Mouse (Mus musculus): ENCODE measurements around the gene Emp3. TPM values are rescaled to one million over a fixed set of nuclear protein-coding genes. Genes with fewer than 3 reads are reported as not detected.
"Not testable (repeated sequence)": the region's sequence is repeated elsewhere in the genome, so short reads cannot be mapped to it uniquely, and the experiment has no call there.

Gene Emp3
- polyA plus RNA-seq, 1 experiment from 2014 or later: 5.3 TPM

DNA sequence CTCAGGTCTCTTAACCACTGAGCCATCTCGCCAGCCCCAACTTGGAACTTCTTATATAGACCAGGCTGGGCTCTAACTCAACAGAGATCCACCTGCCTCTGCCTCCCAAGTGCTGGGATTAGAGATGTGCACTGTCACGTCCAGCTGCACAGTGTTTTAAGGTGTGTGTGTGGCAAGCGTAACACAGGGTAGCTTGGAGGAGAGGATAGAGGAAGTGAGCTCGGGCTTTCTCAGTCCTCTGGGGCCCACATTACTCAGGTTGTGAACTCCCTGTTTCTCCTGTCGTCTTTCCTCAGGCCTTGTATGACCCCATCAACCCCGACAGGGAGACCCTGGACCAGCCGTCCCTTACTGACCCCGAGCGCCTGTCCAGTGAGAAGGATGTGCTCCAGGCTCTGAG is 14.6 kb downstream of the Emp3 start:
- Histone ChIP-seq H3K27ac (ENCODE audit: low read depth, low read length) (no peak overlapping the region), H3K4me3 (ENCODE audit: low read depth, low read length) (no peak overlapping the region), H3K4me1 (ENCODE audit: control insufficient read depth, insufficient read depth, low read length) (no peaks in the 10 kb centered on the region), H3K36me3 (ENCODE audit: control insufficient read depth, insufficient read depth, low read length) (no peaks in the 10 kb centered on the region), H3K9me3 (ENCODE audit: control insufficient read depth, low read length) (no peaks in the 10 kb centered on the region), H3K4me2 (ENCODE audit: low read depth, low read length) (no peak overlapping the region), H3K9ac (replicated peaks; ENCODE audit: low read depth, low read length) (no peak overlapping the region), H3K27me3 (ENCODE audit: control insufficient read depth, insufficient read depth, low read length) (no peaks in the 10 kb centered on the region)
- no peak for ATAC-seq (ENCODE audit: low read depth)
- 92% methylated on average over 9 of the region's 9 CpGs for WGBS

DNA sequence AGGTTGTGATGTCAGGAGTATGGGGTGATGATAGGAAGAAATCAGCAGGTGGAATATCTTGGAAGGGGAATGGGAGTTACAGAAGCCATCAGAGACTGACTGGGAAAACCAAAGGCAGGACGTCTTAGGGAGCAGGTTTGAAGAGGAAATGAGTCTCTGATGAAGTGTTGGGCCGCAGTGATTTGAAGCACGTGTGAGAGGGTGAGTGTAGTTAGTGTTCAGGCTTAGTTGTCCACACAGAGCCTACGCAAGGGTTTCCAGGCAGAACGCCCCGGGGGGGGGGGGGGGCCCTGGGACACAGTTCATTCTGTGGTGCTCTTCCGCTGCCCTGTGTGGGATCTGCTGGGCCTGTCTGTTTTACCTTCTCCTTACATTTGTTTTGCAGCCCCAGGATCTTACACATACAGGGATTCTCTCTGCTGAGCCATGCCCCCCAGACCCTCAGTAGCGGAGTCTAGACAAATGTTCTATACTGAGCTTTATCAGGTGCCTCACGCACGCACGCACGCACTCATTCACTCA is 18.7 kb downstream of the Emp3 start:
- Histone ChIP-seq H3K9ac (replicated peaks; ENCODE audit: low read depth, low read length) (no peak overlapping the region), H3K4me3 (ENCODE audit: low read depth, low read length) (no peak overlapping the region), H3K4me1 (ENCODE audit: control insufficient read depth, insufficient read depth, low read length) (peaks cover 5% of the 10 kb centered on the region; the same call in 1 of the 2 replicates), H3K36me3 (ENCODE audit: control insufficient read depth, insufficient read depth, low read length) (no peaks in the 10 kb centered on the region), H3K4me2 (ENCODE audit: low read depth, low read length) (no peak overlapping the region), H3K27me3 (ENCODE audit: control insufficient read depth, insufficient read depth, low read length) (no peaks in the 10 kb centered on the region), H3K27ac (ENCODE audit: low read depth, low read length) (no peak overlapping the region), H3K9me3 (ENCODE audit: control insufficient read depth, low read length) (no peaks in the 10 kb centered on the region)
- no peak for ATAC-seq (ENCODE audit: low read depth)
- WGBS: 82% methylated on average over 12 of the region's 12 CpGs

GRCm38 (mm10) chr7:45901562-45901961 is 19.6 kb downstream of the Emp3 start:
- Histone ChIP-seq H3K36me3 (ENCODE audit: control insufficient read depth, insufficient read depth, low read length) (no peaks in the 10 kb centered on the region), H3K4me3 (ENCODE audit: low read depth, low read length) (no peak overlapping the region), H3K4me1 (ENCODE audit: control insufficient read depth, insufficient read depth, low read length) (peaks cover 8% of the 10 kb centered on the region; the same call in 1 of the 2 replicates), H3K27ac (ENCODE audit: low read depth, low read length) (no peak overlapping the region), H3K9ac (replicated peaks; ENCODE audit: low read depth, low read length) (no peak overlapping the region), H3K27me3 (ENCODE audit: control insufficient read depth, insufficient read depth, low read length) (no peaks in the 10 kb centered on the region), H3K4me2 (ENCODE audit: low read depth, low read length) (no peak overlapping the region), H3K9me3 (ENCODE audit: control insufficient read depth, low read length) (no peaks in the 10 kb centered on the region)
- WGBS: 58% methylated on average over 5 of the region's 5 CpGs
- no peak for ATAC-seq (ENCODE audit: low read depth)

GRCm38 (mm10) chr7:45898125-45898524 is 23.1 kb downstream of the Emp3 start:
- ATAC-seq (ENCODE audit: low read depth); H3K27me3 ChIP-seq (ENCODE audit: control insufficient read depth, insufficient read depth, low read length); H3K4me3 ChIP-seq (ENCODE audit: low read depth, low read length); H3K9ac ChIP-seq (replicated peaks; ENCODE audit: low read depth, low read length); H3K4me1 ChIP-seq (ENCODE audit: control insufficient read depth, insufficient read depth, low read length); H3K27ac ChIP-seq (ENCODE audit: low read depth, low read length); H3K36me3 ChIP-seq (ENCODE audit: control insufficient read depth, insufficient read depth, low read length); H3K9me3 ChIP-seq (ENCODE audit: control insufficient read depth, low read length): not testable (repeated sequence)
- peak overlapping the region; percentile 92; the same call in 1 of the 2 replicates for H3K4me2 ChIP-seq (ENCODE audit: low read depth, low read length)
- WGBS: 45% methylated on average over 4 of the region's 4 CpGs

GRCm38 (mm10) chr7:45897258-45897757 is 23.9 kb downstream of the Emp3 start:
- peak overlapping the region; percentile 60 for H3K27ac ChIP-seq (ENCODE audit: low read depth, low read length)
- WGBS: 2% methylated on average over 19 of the region's 19 CpGs
- peak overlapping the region; percentile 92 for H3K4me2 ChIP-seq (ENCODE audit: low read depth, low read length)
- no peaks in the 10 kb centered on the region for H3K9me3 ChIP-seq (ENCODE audit: control insufficient read depth, low read length)
- ATAC-seq (ENCODE audit: low read depth): peak; percentile 73
- H3K36me3 ChIP-seq (ENCODE audit: control insufficient read depth, insufficient read depth, low read length): no peaks in the 10 kb centered on the region
- H3K9ac ChIP-seq (replicated peaks; ENCODE audit: low read depth, low read length): peak overlapping the region; percentile 62
- H3K27me3 ChIP-seq (ENCODE audit: control insufficient read depth, insufficient read depth, low read length): no peaks in the 10 kb centered on the region
- H3K4me3 ChIP-seq (ENCODE audit: low read depth, low read length): peak overlapping the region; percentile 46
- peaks cover 8% of the 10 kb centered on the region; the same call in 1 of the 2 replicates for H3K4me1 ChIP-seq (ENCODE audit: control insufficient read depth, insufficient read depth, low read length)

- H3K4me1 ChIP-seq (ENCODE audit: control insufficient read depth, insufficient read depth, low read length): peaks cover 8% of the 10 kb centered on the region; the same call in 1 of the 2 replicates
- H3K9ac ChIP-seq (replicated peaks; ENCODE audit: low read depth, low read length): peak within 1 kb of the TSS; percentile 62
- peak within 1 kb of the TSS; percentile 60 for H3K27ac ChIP-seq (ENCODE audit: low read depth, low read length)
- WGBS: 2% methylated on average over 40 of the region's 40 CpGs
- peak; percentile 90 for ATAC-seq (ENCODE audit: low read depth)
- no peaks in the 10 kb centered on the region for H3K27me3 ChIP-seq (ENCODE audit: control insufficient read depth, insufficient read depth, low read length)
- peak within 1 kb of the TSS; percentile 92 for H3K4me2 ChIP-seq (ENCODE audit: low read depth, low read length)
- H3K9me3 ChIP-seq (ENCODE audit: control insufficient read depth, low read length): no peaks in the 10 kb centered on the region
- no peaks in the 10 kb centered on the region for H3K36me3 ChIP-seq (ENCODE audit: control insufficient read depth, insufficient read depth, low read length)
- H3K4me3 ChIP-seq (ENCODE audit: low read depth, low read length): peak within 1 kb of the TSS; percentile 46
Measured at GRCm38 (mm10) chr7:45896517-45897257, 24.5 kb downstream of the Emp3 start, which contains the start of the genes Syngr4 and Tmem143. Gene Syngr4 (minus strand): TSS chr7:45896714. Gene Tmem143 (plus strand): TSS chr7:45896941.

- Histone ChIP-seq H3K4me3 (ENCODE audit: low read depth, low read length) (no peak overlapping the region; the same call in 1 of the 2 replicates), H3K4me1 (ENCODE audit: control insufficient read depth, insufficient read depth, low read length) (peaks cover 8% of the 10 kb centered on the region; the same call in 1 of the 2 replicates), H3K27me3 (ENCODE audit: control insufficient read depth, insufficient read depth, low read length) (no peaks in the 10 kb centered on the region), H3K27ac (ENCODE audit: low read depth, low read length) (no peak overlapping the region), H3K9ac (replicated peaks; ENCODE audit: low read depth, low read length) (no peak overlapping the region), H3K4me2 (ENCODE audit: low read depth, low read length) (peak overlapping the region; percentile 31; the same call in 1 of the 2 replicates), H3K36me3 (ENCODE audit: control insufficient read depth, insufficient read depth, low read length) (no peaks in the 10 kb centered on the region), H3K9me3 (ENCODE audit: control insufficient read depth, low read length) (no peaks in the 10 kb centered on the region)
- ATAC-seq (ENCODE audit: low read depth): peak; percentile 10; the same call in 1 of the 2 replicates
- WGBS: 82% methylated on average over 6 of the region's 6 CpGs
Measured at GRCm38 (mm10) chr7:45895931-45896516, 25.2 kb downstream of the Emp3 start.

DNA sequence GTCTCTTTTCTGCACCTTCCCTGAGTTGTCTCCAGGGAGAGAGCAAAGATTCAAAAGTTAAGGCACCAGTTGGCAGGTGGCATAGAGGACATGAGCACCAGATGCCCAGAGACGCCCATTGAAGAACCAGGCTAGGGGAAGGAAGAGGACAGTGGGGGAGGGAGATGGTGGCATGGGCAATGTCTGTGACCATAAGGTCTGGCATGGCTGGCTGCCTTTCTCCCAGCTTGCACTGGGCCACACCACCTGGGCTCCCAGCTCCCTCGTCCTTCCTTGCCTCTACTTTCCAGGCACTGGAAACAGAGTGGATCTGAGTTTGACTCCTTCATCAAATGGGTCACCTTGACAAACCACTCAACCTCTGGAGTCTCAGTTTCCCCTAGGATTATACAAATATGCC is 28.6 kb downstream of the Emp3 start:
- Histone ChIP-seq H3K9me3 (ENCODE audit: control insufficient read depth, low read length) (no peaks in the 10 kb centered on the region), H3K9ac (replicated peaks; ENCODE audit: low read depth, low read length) (no peak overlapping the region), H3K4me2 (ENCODE audit: low read depth, low read length) (no peak overlapping the region), H3K36me3 (ENCODE audit: control insufficient read depth, insufficient read depth, low read length) (no peaks in the 10 kb centered on the region), H3K27me3 (ENCODE audit: control insufficient read depth, insufficient read depth, low read length) (no peaks in the 10 kb centered on the region), H3K4me1 (ENCODE audit: control insufficient read depth, insufficient read depth, low read length) (peaks cover 4% of the 10 kb centered on the region; the same call in 1 of the 2 replicates), H3K4me3 (ENCODE audit: low read depth, low read length) (no peak overlapping the region), H3K27ac (ENCODE audit: low read depth, low read length) (no peak overlapping the region)
- WGBS: 88% methylated on average over 2 of the region's 2 CpGs
- ATAC-seq (ENCODE audit: low read depth): no peak

GRCm38 (mm10) chr7:45887246-45887645 is 34.0 kb downstream of the Emp3 start:
- no peak overlapping the region for H3K4me2 ChIP-seq (ENCODE audit: low read depth, low read length)
- 54% methylated on average over 3 of the region's 3 CpGs for WGBS
- H3K4me1 ChIP-seq (ENCODE audit: control insufficient read depth, insufficient read depth, low read length): no peaks in the 10 kb centered on the region
- no peak; the same call in 1 of the 2 replicates for ATAC-seq (ENCODE audit: low read depth)
- H3K36me3 ChIP-seq (ENCODE audit: control insufficient read depth, insufficient read depth, low read length): peaks cover 18% of the 10 kb centered on the region
- H3K4me3 ChIP-seq (ENCODE audit: low read depth, low read length): no peak overlapping the region
- no peaks in the 10 kb centered on the region for H3K27me3 ChIP-seq (ENCODE audit: control insufficient read depth, insufficient read depth, low read length)
- H3K9me3 ChIP-seq (ENCODE audit: control insufficient read depth, low read length): no peaks in the 10 kb centered on the region
- no peak overlapping the region for H3K27ac ChIP-seq (ENCODE audit: low read depth, low read length)
- peak overlapping the region; percentile 21; the same call in 1 of the 2 replicates for H3K9ac ChIP-seq (replicated peaks; ENCODE audit: low read depth, low read length)
